Mouse (Mus musculus) myocyte (in vitro differentiated cells): ENCODE results near the gene Washc4.

ENCODE experiments used
- CEBPB ChIP-seq: IDR thresholded peaks from 2 replicates; pipeline ENCODE4 v1.6.1; 2011; ENCODE audit warnings: mild to moderate bottlenecking, moderate library complexity; ENCODE audit not compliant: poor library complexity, insufficient read depth, severe bottlenecking
- E2F4 ChIP-seq: IDR thresholded peaks from one replicate; pipeline ENCODE4 v1.6.1; 2011; ENCODE audit warnings: mild to moderate bottlenecking, control low read depth, moderate library complexity; ENCODE audit not compliant: insufficient read depth
- MAX ChIP-seq: IDR thresholded peaks from one replicate; pipeline ENCODE4 v1.6.1; 2011; ENCODE audit warnings: low read depth, mild to moderate bottlenecking, control low read depth
- MYOG ChIP-seq, 3 experiments: IDR thresholded peaks; one replicate each; pipeline ENCODE4 v1.6.1; 2011; ENCODE audit warnings: control low read depth in 2 of 3, low read depth in 2 of 3, mild to moderate bottlenecking in 2 of 3; ENCODE audit not compliant: insufficient read length in 2 of 3, control insufficient read depth in 1 of 3, insufficient read depth in 1 of 3
- POLR2A ChIP-seq: IDR thresholded peaks from one replicate; pipeline ENCODE4 v1.6.1; 2011; ENCODE audit warnings: low read depth, mild to moderate bottlenecking, control low read depth, moderate library complexity; ENCODE audit not compliant: insufficient read length
- POLR2AphosphoS2 ChIP-seq: IDR thresholded peaks from one replicate; pipeline ENCODE4 v1.6.1; 2011; ENCODE audit warnings: low read depth, control low read depth; ENCODE audit not compliant: insufficient read length
- SRF ChIP-seq: IDR thresholded peaks from one replicate; pipeline ENCODE4 v1.6.1; 2011; ENCODE audit warnings: low read depth; ENCODE audit not compliant: control insufficient read depth, insufficient read length
- TCF12 ChIP-seq: IDR thresholded peaks from one replicate; pipeline ENCODE4 v1.6.1; 2011; ENCODE audit warnings: mild to moderate bottlenecking, control low read depth; ENCODE audit not compliant: poor library complexity, insufficient read depth, severe bottlenecking
- TCF3 ChIP-seq: IDR thresholded peaks from one replicate; pipeline ENCODE4 v1.6.1; 2011; ENCODE audit warnings: low read depth, control low read depth; ENCODE audit not compliant: insufficient read length
- USF1 ChIP-seq: IDR thresholded peaks from one replicate; pipeline ENCODE4 v1.6.1; 2011; ENCODE audit warnings: low read depth, mild to moderate bottlenecking, control low read depth, moderate library complexity

- no peak for TF ChIP-seq POLR2A
- no peak for TF ChIP-seq E2F4
- no peak for TF ChIP-seq MAX
- TF ChIP-seq TCF3 = no peak
- no peak for TF ChIP-seq SRF
- TF ChIP-seq TCF12 = no peak
- TF ChIP-seq USF1 = no peak
- no peak for TF ChIP-seq CEBPB
- peak in 1 of 3 experiments; percentile 38 for TF ChIP-seq MYOG (IDR thresholded peaks at IDR 0.05; ENCODE audit: control insufficient read depth in 1 of 3, insufficient read depth in 1 of 3, insufficient read length in 2 of 3, low read depth in 2 of 3)
- no peak for TF ChIP-seq POLR2AphosphoS2
Observed at GRCm38 (mm10) chr10:83644865-83645715, 101.5 kb downstream of the Washc4 start.
